Mouse (Mus musculus) brown adipose tissue, adult 24 weeks (tissue): ENCODE results near the gene Fthl17b. TPM values are rescaled to one million over a fixed set of nuclear protein-coding genes. Genes with fewer than 3 reads are reported as not detected.
"Not testable (repeated sequence)": the region's sequence is repeated elsewhere in the genome, so short reads cannot be mapped to it uniquely, and the experiment has no call there.

Experiments used
- H3K27ac ChIP-seq: fragments of 200-500 bp; replicated peaks from 2 replicates; pipeline ENCODE4 v1.5.1; 2012; ENCODE audit warnings: low read depth, mild to moderate bottlenecking, low read length
- H3K4me1 ChIP-seq: fragments of 200-500 bp; 2 replicates; pipeline ENCODE4 v1.6.1; 2012; ENCODE audit warnings: low read length, mixed read lengths; ENCODE audit not compliant: control insufficient read depth, insufficient read depth, insufficient read length
- H3K4me3 ChIP-seq: fragments of 200-500 bp; 2 replicates; pipeline ENCODE4 v1.5.1; 2012; ENCODE audit warnings: low read depth, mild to moderate bottlenecking, low read length, moderate library complexity; ENCODE audit not compliant: insufficient read depth
- polyA plus RNA-seq: library from polyadenylated mRNA; stranded (reverse); fragments of >200 nt; gene quantifications from 2 replicates; pipeline ENCODE4 v1.2.4, GENCODE M21; 2012; ENCODE audit not compliant: missing spikeins, insufficient read depth, insufficient read length

Fthl17b gene
- not detected in 2 replicates for polyA plus RNA-seq

- H3K4me1 ChIP-seq, H3K27ac ChIP-seq: not testable (repeated sequence)
These were observed at the start of gene Fthl17b for GRCm38 (mm10) chrX:8962875-8963274. Gene Fthl17b (minus strand): TSS chrX:8962975.

GRCm38 (mm10) chrX:8986655-8987054 lies 23.9 kb upstream of the Fthl17b start, which contains the start of gene Fthl17d:
Gene Fthl17d (minus strand): TSS chrX:8986755.
- H3K4me3 ChIP-seq, H3K4me1 ChIP-seq, H3K27ac ChIP-seq: not testable (repeated sequence)

More at GRCm38 (mm10) chrX:8962875-8963274, at the start of gene Fthl17b:
- not testable (repeated sequence) for H3K4me3 ChIP-seq

GRCm38 (mm10) chrX:8976459-8976858 lies 13.7 kb upstream of the Fthl17b start, which contains the start of gene Fthl17c:
Gene Fthl17c (minus strand): TSS chrX:8976559.
- H3K4me3 ChIP-seq, H3K27ac ChIP-seq, H3K4me1 ChIP-seq: not testable (repeated sequence)

- not testable (repeated sequence) for H3K4me3 ChIP-seq, H3K4me1 ChIP-seq, H3K27ac ChIP-seq
These were observed 1.8 kb upstream of the Fthl17b start for GRCm38 (mm10) chrX:8964618-8965017.

GRCm38 (mm10) chrX:8948130-8948805 lies 14.5 kb downstream of the Fthl17b start:
- H3K4me3 ChIP-seq, H3K27ac ChIP-seq, H3K4me1 ChIP-seq: not testable (repeated sequence)

- H3K27ac ChIP-seq = no peak overlapping the region
These were observed 18.7 kb downstream of the Fthl17b start for GRCm38 (mm10) chrX:8944041-8944440.

GRCm38 (mm10) chrX:8927308-8927707 lies 35.5 kb downstream of the Fthl17b start:
- H3K4me1 ChIP-seq = no peaks in the 10 kb centered on the region
- H3K4me3 ChIP-seq = no peak overlapping the region
- no peak overlapping the region for H3K27ac ChIP-seq

More at GRCm38 (mm10) chrX:8944041-8944440, 18.7 kb downstream of the Fthl17b start:
- Histone ChIP-seq H3K4me1 (no peaks in the 10 kb centered on the region), H3K4me3 (no peak overlapping the region)

- no peak overlapping the region for H3K4me3 ChIP-seq
- no peak overlapping the region for H3K27ac ChIP-seq
- no peaks in the 10 kb centered on the region for H3K4me1 ChIP-seq
These were observed 40.8 kb downstream of the Fthl17b start for GRCm38 (mm10) chrX:8921813-8922607.

GRCm38 (mm10) chrX:8921080-8921479 lies 41.7 kb downstream of the Fthl17b start:
- Histone ChIP-seq H3K4me3 (no peak overlapping the region), H3K27ac (no peak overlapping the region), H3K4me1 (no peaks in the 10 kb centered on the region)

Other genes starting within 250 kb of the Fthl17b start
- gene Ssx9, start 214.5 kb downstream of the Fthl17b start, polyA plus RNA-seq = not detected in 2 replicates
- gene Ssxb5, start 159.3 kb downstream of the Fthl17b start, polyA plus RNA-seq = not detected in 2 replicates
- gene Gm6592, start 119.0 kb downstream of the Fthl17b start, polyA plus RNA-seq = not detected in 2 replicates
- not detected in 2 replicates for gene Gm5751, start 88.7 kb downstream of the Fthl17b start, polyA plus RNA-seq
- gene B630019K06Rik, start 70.6 kb downstream of the Fthl17b start, polyA plus RNA-seq = 0.52 TPM in 1 of 2 replicates, not detected in the other
- gene Fthl17c, start 13.6 kb upstream of the Fthl17b start, polyA plus RNA-seq = not detected in 2 replicates
- not detected in 2 replicates for gene Fthl17d, start 23.8 kb upstream of the Fthl17b start, polyA plus RNA-seq
- gene Fthl17e, start 70.5 kb upstream of the Fthl17b start, polyA plus RNA-seq = not detected in 2 replicates
- gene Fthl17f, start 100.0 kb upstream of the Fthl17b start, polyA plus RNA-seq = not detected in 2 replicates
- not detected in 2 replicates for gene 4930402K13Rik, start 141.6 kb upstream of the Fthl17b start, polyA plus RNA-seq
- 0.36 TPM in 1 of 2 replicates, not detected in the other for gene Lancl3, start 236.9 kb upstream of the Fthl17b start, polyA plus RNA-seq